Mouse (Mus musculus): ENCODE results near the gene Ifrd2. TPM values are rescaled to one million over a fixed set of nuclear protein-coding genes. Genes with fewer than 3 reads are reported as not detected.

Ifrd2 gene
- polyA plus RNA-seq, 1 experiment from 2014 or later, result 23.3 TPM

- Histone ChIP-seq H3K4me2 (replicated peaks) (0 out of 2 replicates have a peak within 1 kb of the TSS, but pooled peaks have one; percentile 3), H3K9ac (no peak within 1 kb of the TSS), H3K9me3 (no peaks in the 10 kb centered on the region), H3K27me3 (replicated peaks) (no peaks in the 10 kb centered on the region), H3K36me3 (peaks cover 3% of the 10 kb centered on the region; the same call in 1 of the 2 replicates), H3K4me3 (no peak within 1 kb of the TSS), H3K27ac (no peak within 1 kb of the TSS), H3K4me1 (peaks cover 65% of the 10 kb centered on the region)
- WGBS, result 36% methylated on average over 12 of the region's 12 CpGs
- no peak for ATAC-seq (ENCODE audit: low FRiP score, low read depth)
These were observed 21.4 kb downstream of the Ifrd2 start, which contains the start of gene Sema3b for GRCm38 (mm10) chr9:107608741-107609432. TSS of gene Sema3b (minus strand) at chr9:107609229.

DNA sequence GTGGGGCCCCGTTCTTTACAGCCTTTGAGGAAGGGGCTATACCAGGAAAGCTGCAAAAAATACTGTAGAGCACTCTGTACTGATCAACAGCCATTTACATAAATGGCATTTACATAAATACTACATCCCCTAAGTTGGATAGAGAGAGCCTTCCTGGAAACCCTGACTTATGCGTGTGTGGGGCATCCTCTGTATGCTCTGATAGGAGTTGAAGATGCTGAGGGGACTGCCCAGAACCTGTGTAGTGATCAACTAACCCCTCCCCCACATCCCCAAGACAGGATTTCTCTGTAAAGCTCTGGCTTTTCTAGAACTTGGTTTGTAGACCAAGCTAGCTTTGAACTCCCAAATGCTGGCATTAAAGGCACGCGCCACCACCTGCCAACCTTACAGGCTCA, 22.0 kb downstream of the Ifrd2 start:
- H3K4me2 ChIP-seq (replicated peaks), result no peak overlapping the region
- no peak overlapping the region for H3K9ac ChIP-seq
- H3K4me1 ChIP-seq, result peaks cover 60% of the 10 kb centered on the region
- H3K4me3 ChIP-seq, result no peak overlapping the region
- 67% methylated on average over 4 of the region's 4 CpGs for WGBS
- no peaks in the 10 kb centered on the region for H3K27me3 ChIP-seq (replicated peaks)
- peaks cover 7% of the 10 kb centered on the region for H3K36me3 ChIP-seq
- no peak for ATAC-seq (ENCODE audit: low FRiP score, low read depth)
- no peak overlapping the region for H3K27ac ChIP-seq
- H3K9me3 ChIP-seq, result no peaks in the 10 kb centered on the region

GRCm38 (mm10) chr9:107611456-107612190, 24.2 kb downstream of the Ifrd2 start:
- no peaks in the 10 kb centered on the region for H3K9me3 ChIP-seq
- peaks cover 29% of the 10 kb centered on the region for H3K36me3 ChIP-seq
- peaks cover 60% of the 10 kb centered on the region for H3K4me1 ChIP-seq
- peak overlapping the region; percentile 95 for H3K27ac ChIP-seq
- no peak for ATAC-seq (ENCODE audit: low FRiP score, low read depth)
- H3K27me3 ChIP-seq (replicated peaks), result no peaks in the 10 kb centered on the region
- WGBS, result 79% methylated on average over 6 of the region's 6 CpGs
- peak overlapping the region; percentile 84 for H3K9ac ChIP-seq
- H3K4me2 ChIP-seq (replicated peaks), result peak overlapping the region; percentile 61
- 0 out of 2 replicates have a peak overlapping the region, but pooled peaks have one; percentile 25 for H3K4me3 ChIP-seq

DNA sequence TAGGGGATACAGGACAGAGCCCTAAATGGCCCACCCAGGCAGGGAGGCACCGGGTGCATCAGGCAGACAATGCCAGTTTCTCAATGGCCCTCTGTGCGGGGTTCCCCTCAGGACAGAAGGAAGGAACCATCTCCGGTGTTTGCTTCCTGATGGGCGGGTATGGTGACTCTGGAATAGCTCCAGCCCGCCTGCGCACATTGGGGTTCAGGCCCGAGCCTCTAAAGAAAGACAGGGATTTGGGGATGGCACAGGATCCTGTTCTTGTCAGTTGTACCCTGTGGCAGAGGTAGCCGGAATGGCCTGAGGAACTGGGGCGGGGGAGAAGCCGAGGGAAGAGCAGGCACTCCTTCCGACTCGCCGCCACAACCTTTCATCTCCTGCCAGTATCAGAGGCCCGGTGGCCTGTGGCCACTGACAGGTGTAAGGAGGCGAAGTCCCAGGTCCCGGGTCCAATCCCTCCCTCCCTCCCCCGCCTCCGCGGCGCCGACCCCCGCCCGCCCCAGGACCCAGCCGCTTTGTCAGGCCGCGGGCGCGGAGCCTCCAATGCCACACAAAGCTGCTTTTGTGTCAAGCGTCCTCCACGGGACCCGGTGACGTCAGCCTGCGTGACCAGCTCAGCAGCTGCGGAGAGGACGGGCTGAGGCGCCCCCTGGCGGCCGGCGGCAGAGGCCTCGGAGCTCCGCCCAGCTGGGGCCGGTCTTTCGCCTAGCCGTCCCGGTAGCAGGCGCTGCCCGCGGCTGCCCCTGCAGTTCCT, 24.9 kb downstream of the Ifrd2 start:
- peaks cover 34% of the 10 kb centered on the region for H3K36me3 ChIP-seq
- WGBS, result 4% methylated on average over 34 of the region's 48 CpGs
- no peaks in the 10 kb centered on the region for H3K9me3 ChIP-seq
- peak overlapping the region; percentile 95 for H3K27ac ChIP-seq
- peaks cover 53% of the 10 kb centered on the region for H3K4me1 ChIP-seq
- peak overlapping the region; percentile 61 for H3K4me2 ChIP-seq (replicated peaks)
- H3K4me3 ChIP-seq, result peak overlapping the region; percentile 25; the same call in 1 of the 2 replicates
- peak; percentile 92 for ATAC-seq (ENCODE audit: low FRiP score, low read depth)
- H3K9ac ChIP-seq, result peak overlapping the region; percentile 84
- no peaks in the 10 kb centered on the region for H3K27me3 ChIP-seq (replicated peaks)

GRCm38 (mm10) chr9:107612945-107613569, 25.6 kb downstream of the Ifrd2 start:
- 10% methylated on average over 12 of the region's 12 CpGs for WGBS
- peak overlapping the region; percentile 61 for H3K4me2 ChIP-seq (replicated peaks)
- no peaks in the 10 kb centered on the region for H3K27me3 ChIP-seq (replicated peaks)
- ATAC-seq (ENCODE audit: low FRiP score, low read depth), result 0 out of 2 replicates have a peak, but pooled peaks have one; percentile 15
- peak overlapping the region; percentile 95 for H3K27ac ChIP-seq
- H3K9ac ChIP-seq, result no peak overlapping the region
- H3K4me1 ChIP-seq, result peaks cover 46% of the 10 kb centered on the region
- H3K36me3 ChIP-seq, result peaks cover 39% of the 10 kb centered on the region
- no peaks in the 10 kb centered on the region for H3K9me3 ChIP-seq
- no peak overlapping the region for H3K4me3 ChIP-seq

GRCm38 (mm10) chr9:107615035-107615434, 27.6 kb downstream of the Ifrd2 start:
- Histone ChIP-seq H3K27ac (peak overlapping the region; percentile 27; the same call in 1 of the 2 replicates), H3K9ac (no peak overlapping the region), H3K36me3 (peaks cover 59% of the 10 kb centered on the region), H3K4me1 (peaks cover 39% of the 10 kb centered on the region), H3K4me3 (no peak overlapping the region), H3K4me2 (replicated peaks) (no peak overlapping the region), H3K9me3 (no peaks in the 10 kb centered on the region), H3K27me3 (replicated peaks) (no peaks in the 10 kb centered on the region)
- 54% methylated on average over 4 of the region's 4 CpGs for WGBS
- no peak for ATAC-seq (ENCODE audit: low FRiP score, low read depth)

- ATAC-seq (ENCODE audit: low FRiP score, low read depth), result no peak
- no peak overlapping the region for H3K9ac ChIP-seq
- H3K27me3 ChIP-seq (replicated peaks), result no peaks in the 10 kb centered on the region
- no peak overlapping the region for H3K4me2 ChIP-seq (replicated peaks)
- H3K27ac ChIP-seq, result no peak overlapping the region
- no peaks in the 10 kb centered on the region for H3K9me3 ChIP-seq
- peaks cover 69% of the 10 kb centered on the region for H3K36me3 ChIP-seq
- no peak overlapping the region for H3K4me3 ChIP-seq
- peaks cover 26% of the 10 kb centered on the region for H3K4me1 ChIP-seq
- WGBS, result 81% methylated on average over 2 of the region's 2 CpGs
These were observed 30.0 kb downstream of the Ifrd2 start for GRCm38 (mm10) chr9:107617461-107617860.

DNA sequence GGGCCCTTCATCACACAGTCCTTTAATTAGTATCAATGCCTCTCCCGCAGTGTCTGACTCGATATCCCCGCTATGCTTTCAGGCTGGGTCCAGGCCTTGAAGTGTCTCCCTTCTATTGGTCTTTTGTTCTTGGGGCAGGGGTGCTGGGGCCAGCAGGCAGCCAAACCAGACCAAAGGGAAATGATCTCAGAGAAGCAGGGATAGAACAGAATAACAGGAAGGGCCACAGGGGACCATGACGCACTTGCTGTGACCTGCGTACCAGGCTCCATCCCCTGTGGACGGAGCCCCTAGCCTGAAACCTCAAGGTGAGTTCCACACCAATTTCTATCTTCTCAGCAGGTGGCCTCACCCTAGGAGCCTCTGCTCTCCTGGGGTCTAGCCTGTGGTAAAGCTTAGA, 30.7 kb downstream of the Ifrd2 start:
- 91% methylated on average over 6 of the region's 6 CpGs for WGBS
- Histone ChIP-seq H3K4me1 (peaks cover 26% of the 10 kb centered on the region), H3K9ac (no peak overlapping the region), H3K36me3 (peaks cover 75% of the 10 kb centered on the region), H3K4me3 (no peak overlapping the region), H3K27ac (no peak overlapping the region), H3K27me3 (replicated peaks) (no peaks in the 10 kb centered on the region), H3K9me3 (no peaks in the 10 kb centered on the region), H3K4me2 (replicated peaks) (no peak overlapping the region)
- no peak for ATAC-seq (ENCODE audit: low FRiP score, low read depth)

GRCm38 (mm10) chr9:107618778-107619545, 31.5 kb downstream of the Ifrd2 start:
- H3K36me3 ChIP-seq, result peaks cover 75% of the 10 kb centered on the region
- H3K4me2 ChIP-seq (replicated peaks), result no peak overlapping the region
- no peak overlapping the region for H3K4me3 ChIP-seq
- H3K27ac ChIP-seq, result peak overlapping the region; percentile 53; the same call in 1 of the 2 replicates
- no peak for ATAC-seq (ENCODE audit: low FRiP score, low read depth)
- no peaks in the 10 kb centered on the region for H3K9me3 ChIP-seq
- peaks cover 26% of the 10 kb centered on the region for H3K4me1 ChIP-seq
- WGBS, result 71% methylated on average over 13 of the region's 13 CpGs
- no peak overlapping the region for H3K9ac ChIP-seq
- no peaks in the 10 kb centered on the region for H3K27me3 ChIP-seq (replicated peaks)

GRCm38 (mm10) chr9:107619546-107619879, 32.1 kb downstream of the Ifrd2 start:
- peaks cover 75% of the 10 kb centered on the region for H3K36me3 ChIP-seq
- H3K9me3 ChIP-seq, result no peaks in the 10 kb centered on the region
- H3K4me1 ChIP-seq, result peaks cover 29% of the 10 kb centered on the region
- H3K9ac ChIP-seq, result 0 out of 2 replicates have a peak overlapping the region, but pooled peaks have one; percentile 1
- WGBS, result 87% methylated on average over 13 of the region's 13 CpGs
- H3K4me2 ChIP-seq (replicated peaks), result no peak overlapping the region
- H3K27ac ChIP-seq, result no peak overlapping the region
- ATAC-seq (ENCODE audit: low FRiP score, low read depth), result no peak
- no peaks in the 10 kb centered on the region for H3K27me3 ChIP-seq (replicated peaks)
- no peak overlapping the region for H3K4me3 ChIP-seq

DNA sequence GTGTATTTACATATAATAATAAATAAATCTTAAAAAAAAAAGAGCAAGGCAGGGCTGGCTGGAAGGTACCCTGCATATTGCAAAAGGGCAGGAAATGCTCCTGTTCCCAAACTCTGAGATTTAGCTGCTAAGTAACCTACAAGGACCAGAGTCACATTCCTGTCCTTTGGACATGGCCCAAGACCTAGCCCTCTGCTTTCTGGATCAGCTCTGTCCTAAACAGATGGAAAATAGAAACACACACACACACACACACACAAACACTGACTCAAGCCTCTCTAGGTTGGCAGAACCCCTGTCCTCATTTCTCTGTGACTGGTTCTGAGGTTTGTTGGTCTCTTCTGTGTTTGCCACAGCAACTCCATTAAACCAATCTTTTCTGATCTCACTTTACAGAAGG, 33.5 kb downstream of the Ifrd2 start:
- H3K4me1 ChIP-seq, result peaks cover 29% of the 10 kb centered on the region
- no peak for ATAC-seq (ENCODE audit: low FRiP score, low read depth)
- no peaks in the 10 kb centered on the region for H3K27me3 ChIP-seq (replicated peaks)
- no peak overlapping the region for H3K4me3 ChIP-seq
- no peak overlapping the region for H3K27ac ChIP-seq
- H3K9me3 ChIP-seq, result no peaks in the 10 kb centered on the region
- no peak overlapping the region for H3K9ac ChIP-seq
- peaks cover 70% of the 10 kb centered on the region for H3K36me3 ChIP-seq
- no peak overlapping the region for H3K4me2 ChIP-seq (replicated peaks)

Measured in neural tube, embryonic 12.5 days (tissue).